Mouse (Mus musculus) Muller cell, postnatal 12 days (primary cell): ENCODE data around the gene Cbfa2t2.

Experiments used
- DNase-seq: peaks from one replicate; pipeline ENCODE4 v3.0.0-alpha.2; 2015; ENCODE audit errors: inconsistent ontology term

Cbfa2t2 gene

GRCm38 (mm10) chr2:154436458-154437190, at the start of gene Cbfa2t2:
Cbfa2t2 (plus strand) TSS chr2:154436481.
- peak; percentile 78 for DNase-seq

GRCm38 (mm10) chr2:154390180-154390964, 45.9 kb upstream of the Cbfa2t2 start:
- DNase-seq, result peak; percentile 99

GRCm38 (mm10) chr2:154394602-154395001, 41.7 kb upstream of the Cbfa2t2 start:
- peak; percentile 25 for DNase-seq

- no peak for DNase-seq
Measured at GRCm38 (mm10) chr2:154396529-154396928, 39.8 kb upstream of the Cbfa2t2 start.

- DNase-seq, result no peak
Measured at GRCm38 (mm10) chr2:154398267-154398666, 38.0 kb upstream of the Cbfa2t2 start.

GRCm38 (mm10) chr2:154399325-154399724, 37.0 kb upstream of the Cbfa2t2 start:
- DNase-seq, result peak; percentile 75

GRCm38 (mm10) chr2:154401976-154402375, 34.3 kb upstream of the Cbfa2t2 start:
- no peak for DNase-seq

GRCm38 (mm10) chr2:154402811-154403210, 33.5 kb upstream of the Cbfa2t2 start:
- peak; percentile 87 for DNase-seq

GRCm38 (mm10) chr2:154405447-154405994, 30.8 kb upstream of the Cbfa2t2 start:
- no peak for DNase-seq

- DNase-seq, result peak; percentile 19
Measured at GRCm38 (mm10) chr2:154407063-154407642, 29.1 kb upstream of the Cbfa2t2 start.

GRCm38 (mm10) chr2:154407643-154408445, 28.4 kb upstream of the Cbfa2t2 start, which contains the start of gene Snta1:
Snta1 (minus strand) TSS chr2:154408099.
- peak; percentile 94 for DNase-seq

GRCm38 (mm10) chr2:154410355-154410754, 25.9 kb upstream of the Cbfa2t2 start:
- DNase-seq, result peak; percentile 96

- no peak for DNase-seq
Measured at GRCm38 (mm10) chr2:154412018-154412666, 24.1 kb upstream of the Cbfa2t2 start.

- peak; percentile 45 for DNase-seq
Measured at GRCm38 (mm10) chr2:154417107-154417506, 19.2 kb upstream of the Cbfa2t2 start.

GRCm38 (mm10) chr2:154418001-154418400, 18.3 kb upstream of the Cbfa2t2 start:
- no peak for DNase-seq

- DNase-seq, result peak; percentile 77
Measured at GRCm38 (mm10) chr2:154419631-154420515, 16.4 kb upstream of the Cbfa2t2 start.

- peak; percentile 73 for DNase-seq
Measured at GRCm38 (mm10) chr2:154420942-154421731, 15.1 kb upstream of the Cbfa2t2 start.

GRCm38 (mm10) chr2:154422181-154422580, 14.1 kb upstream of the Cbfa2t2 start:
- DNase-seq, result peak; percentile 43

GRCm38 (mm10) chr2:154423548-154423947, 12.7 kb upstream of the Cbfa2t2 start:
- DNase-seq, result no peak
